Mouse (Mus musculus) B cell, adult (primary cell): ENCODE data around the gene Rbm25. TPM values are rescaled to one million over a fixed set of nuclear protein-coding genes. Genes with fewer than 3 reads are reported as not detected.

Source experiments
- total RNA-seq: library from RNA; stranded (reverse); gene quantifications from 4 replicates; pipeline ENCODE4 v1.2.4, GENCODE M21; 2023; ENCODE audit not compliant: inconsistent age

Gene Rbm25
- 265 to 319 TPM (median 299 TPM) in 4 replicates for total RNA-seq

DNA sequence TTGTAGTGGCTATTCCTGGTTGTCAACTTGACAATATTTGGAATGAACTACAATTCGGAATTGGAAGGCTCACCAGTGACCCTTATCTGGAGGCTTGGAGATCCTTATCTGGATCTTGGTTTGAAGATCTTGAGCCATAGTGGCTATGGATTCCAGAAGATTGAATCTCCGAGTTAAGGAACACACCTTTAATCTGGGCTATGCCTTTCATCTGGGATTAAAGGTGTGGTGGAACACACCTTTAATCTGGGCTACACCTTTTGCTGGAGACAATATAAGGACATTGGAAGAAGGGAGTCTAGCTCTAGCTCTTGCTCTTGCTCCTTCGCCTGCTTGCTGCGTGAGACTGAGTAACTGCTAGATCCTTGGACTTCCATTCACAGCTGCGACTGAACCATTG lies at the start of gene Rbm25:
Gene Rbm25, plus strand, starts transcription at position 301 of the 400 bp plus-strand sequence.

DNA sequence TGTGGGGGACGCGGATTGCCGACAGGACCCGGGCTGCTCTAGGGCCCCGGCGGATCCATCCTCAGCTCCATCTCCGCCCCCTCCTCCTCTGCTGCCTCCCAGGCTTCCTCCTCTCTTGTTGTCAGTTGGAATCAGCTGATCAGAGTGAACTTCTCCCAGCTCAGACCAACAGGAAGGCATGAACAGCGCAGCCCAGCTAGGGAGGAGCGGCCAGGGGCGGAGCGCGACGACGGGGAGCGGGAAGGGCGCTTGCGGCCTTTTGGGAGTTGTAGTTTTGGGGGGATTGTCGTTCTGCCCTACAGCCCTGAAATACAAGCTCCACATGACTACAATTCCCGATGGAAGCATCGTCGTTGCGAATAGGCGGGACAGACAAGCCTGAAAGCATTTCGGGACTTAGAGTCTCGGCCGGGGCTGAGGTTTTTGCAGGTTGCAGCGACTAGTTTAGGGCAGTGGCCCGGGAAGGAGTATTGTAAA lies 34.0 kb upstream of the Rbm25 start, which contains the start of gene Zfyve1:
Gene Zfyve1, minus strand, starts transcription at position 198 of the 477 bp plus-strand sequence.

DNA sequence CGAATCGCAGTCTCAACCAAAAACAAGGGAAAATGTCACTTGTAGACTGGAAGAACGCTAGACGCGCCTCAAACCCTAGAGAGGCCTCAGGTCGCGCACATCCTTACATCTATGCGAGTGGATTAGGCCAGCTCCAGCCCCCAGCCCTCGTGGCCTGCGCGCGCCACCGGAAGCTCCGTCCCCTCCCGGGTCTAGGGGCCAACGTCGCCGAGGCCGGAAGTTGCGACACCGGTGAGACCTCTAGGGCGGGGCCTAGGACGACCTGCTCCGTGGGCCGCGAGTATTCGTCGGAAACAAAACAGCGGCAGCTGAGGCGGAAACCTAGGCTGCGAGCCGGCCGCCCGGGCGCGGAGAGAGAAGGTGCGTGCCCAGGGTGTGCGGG lies 56.9 kb downstream of the Rbm25 start, which contains the start of gene Psen1:
Gene Psen1, plus strand, starts transcription at position 219 of the 382 bp plus-strand sequence.

Other genes with a start within 250 kb of the Rbm25 start
- gene Dpf3, start 143.5 kb upstream of the Rbm25 start, total RNA-seq = not detected in 4 replicates
- gene Dcaf4, start 110.8 kb upstream of the Rbm25 start, total RNA-seq = 22.5 to 27.7 TPM (median 25.6 TPM) in 4 replicates
- 26.6 to 31.1 TPM (median 28.6 TPM) in 4 replicates for gene Zfyve1, start 34.0 kb upstream of the Rbm25 start, total RNA-seq
- 68.0 to 79.4 TPM (median 77.7 TPM) in 4 replicates for gene Psen1, start 56.9 kb downstream of the Rbm25 start, total RNA-seq
- 1.1 to 1.9 TPM (median 1.4 TPM) in 4 replicates for gene Papln, start 132.4 kb downstream of the Rbm25 start, total RNA-seq